Mouse (Mus musculus): ENCODE measurements around the gene Gckr.
"Not testable (repeated sequence)": the region's sequence is repeated elsewhere in the genome, so short reads cannot be mapped to it uniquely, and the experiment has no call there.

Gckr gene

DNA sequence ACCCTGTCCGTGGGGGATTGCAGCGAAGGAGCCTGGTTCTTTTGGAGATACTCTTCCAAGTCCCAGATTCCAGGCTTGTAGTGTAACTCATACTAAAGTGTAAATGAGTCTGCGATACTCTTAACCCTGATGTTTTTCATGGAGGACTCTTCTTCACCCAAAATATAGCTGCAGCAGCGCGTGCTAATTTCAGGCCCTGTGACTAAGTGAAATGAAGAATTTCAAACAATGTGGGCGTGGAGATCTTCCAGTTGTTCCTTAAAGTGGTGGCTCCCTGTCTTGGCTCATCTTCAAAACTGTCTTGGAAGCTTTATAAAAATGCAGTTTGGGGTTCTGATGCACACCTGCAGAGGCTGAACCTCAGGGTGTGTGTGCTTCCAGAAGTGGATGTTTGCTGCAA is 5.8 kb downstream of the Gckr start:
- Histone ChIP-seq H3K4me1 (replicated peaks; ENCODE audit: low read depth, low read length) (no peaks in the 10 kb centered on the region), H3K36me3 (ENCODE audit: insufficient read depth, low read length) (no peaks in the 10 kb centered on the region), H3K4me3 (replicated peaks; ENCODE audit: low read length) (no peak overlapping the region), H3K27me3 (ENCODE audit: insufficient read depth, low read length) (peaks cover 32% of the 10 kb centered on the region), H3K9me3 (ENCODE audit: low read length) (peaks cover 8% of the 10 kb centered on the region; the same call in 1 of the 2 replicates)
- TF ChIP-seq POU5F1 (IDR thresholded peaks at IDR 0.05; ENCODE audit: borderline replicate concordance, low read length), result no peak
- TF ChIP-seq NANOG (IDR thresholded peaks at IDR 0.05; ENCODE audit: borderline replicate concordance, low read length), result no peak

DNA sequence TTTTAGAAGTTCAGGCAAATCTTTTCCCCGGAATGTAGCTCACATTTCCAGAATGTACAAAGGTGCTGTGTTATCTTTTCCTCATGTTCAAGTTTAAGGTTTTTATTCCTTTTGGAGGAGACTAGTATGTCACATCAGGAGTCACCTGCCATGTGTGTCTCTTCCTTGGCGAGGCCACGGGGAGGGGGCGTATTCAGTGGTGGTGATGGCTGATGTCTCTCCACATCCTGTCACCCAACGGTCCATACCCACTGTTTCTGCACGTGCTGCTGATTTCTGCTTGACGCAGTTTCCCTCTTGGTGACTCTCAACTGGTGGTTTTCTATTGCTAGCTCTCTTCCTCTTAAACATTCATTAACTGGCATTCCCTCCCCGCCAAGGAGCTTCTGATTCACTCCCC is 15.6 kb downstream of the Gckr start:
- peaks cover 9% of the 10 kb centered on the region; the same call in 1 of the 2 replicates for H3K27me3 ChIP-seq (ENCODE audit: insufficient read depth, low read length)
- H3K9me3 ChIP-seq (ENCODE audit: low read length), result peaks cover 39% of the 10 kb centered on the region
- no peak overlapping the region for H3K4me3 ChIP-seq (replicated peaks; ENCODE audit: low read length)
- TF ChIP-seq CTCF (conservative IDR thresholded peaks at IDR 0.05; ENCODE audit: low read length), result no peak
- no peak for TF ChIP-seq POU5F1 (IDR thresholded peaks at IDR 0.05; ENCODE audit: borderline replicate concordance, low read length)
- TF ChIP-seq NANOG (IDR thresholded peaks at IDR 0.05; ENCODE audit: borderline replicate concordance, low read length), result no peak
- no peaks in the 10 kb centered on the region for H3K4me1 ChIP-seq (replicated peaks; ENCODE audit: low read depth, low read length)
- H3K36me3 ChIP-seq (ENCODE audit: insufficient read depth, low read length), result no peaks in the 10 kb centered on the region

DNA sequence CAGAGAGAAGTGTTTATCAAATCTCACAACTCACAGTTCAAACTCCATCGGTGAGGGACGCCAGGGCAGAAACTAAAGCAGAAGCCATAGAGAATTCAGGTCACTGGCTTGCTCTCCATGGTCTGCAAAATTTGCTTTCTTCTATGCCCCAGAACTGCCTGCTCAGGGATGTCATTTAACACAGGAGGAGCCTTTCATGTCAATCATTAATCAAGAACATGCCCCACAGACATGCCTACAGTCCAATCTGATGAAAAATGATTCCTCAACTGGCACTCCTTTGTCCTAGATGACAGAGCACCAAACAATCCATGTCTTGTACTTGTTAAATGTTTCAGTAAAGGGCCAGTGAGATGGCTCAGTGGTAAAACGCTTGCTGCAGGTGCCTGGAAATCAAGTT is 25.5 kb downstream of the Gckr start:
- 0 out of 2 replicates have a peak, but pooled peaks cover 3% of the 10 kb centered on the region for H3K4me1 ChIP-seq (replicated peaks; ENCODE audit: low read depth, low read length)
- H3K9me3 ChIP-seq (ENCODE audit: low read length), result peaks cover 5% of the 10 kb centered on the region; the same call in 1 of the 2 replicates
- H3K36me3 ChIP-seq (ENCODE audit: insufficient read depth, low read length), result no peaks in the 10 kb centered on the region
- peaks cover 5% of the 10 kb centered on the region; the same call in 1 of the 2 replicates for H3K27me3 ChIP-seq (ENCODE audit: insufficient read depth, low read length)
- no peak overlapping the region for H3K4me3 ChIP-seq (replicated peaks; ENCODE audit: low read length)
- TF ChIP-seq NANOG (IDR thresholded peaks at IDR 0.05; ENCODE audit: borderline replicate concordance, low read length) (no peak), POU5F1 (IDR thresholded peaks at IDR 0.05; ENCODE audit: borderline replicate concordance, low read length) (no peak), CTCF (conservative IDR thresholded peaks at IDR 0.05; ENCODE audit: low read length) (no peak)

DNA sequence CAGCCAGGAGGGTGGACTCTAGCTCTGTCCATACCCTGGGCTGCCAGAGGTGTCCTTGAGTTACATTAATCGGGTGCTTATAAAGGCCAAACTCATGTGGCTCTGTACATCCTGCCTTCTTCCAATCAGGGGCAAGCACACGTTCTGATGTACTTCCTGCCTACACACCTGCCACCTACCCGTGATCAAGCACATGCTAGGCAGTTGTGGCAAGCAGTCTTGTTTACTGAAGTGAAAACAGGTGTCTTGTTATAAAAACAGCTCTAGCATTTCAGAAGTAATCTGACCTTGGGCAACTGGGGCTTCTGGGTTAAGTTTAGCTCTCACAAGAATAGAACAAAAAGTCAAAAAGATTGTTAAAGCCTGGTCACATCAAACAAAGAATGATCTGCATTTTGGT is 26.8 kb downstream of the Gckr start:
- H3K4me3 ChIP-seq (replicated peaks; ENCODE audit: low read length), result no peak overlapping the region
- no peaks in the 10 kb centered on the region; the same call in 1 of the 2 replicates for H3K9me3 ChIP-seq (ENCODE audit: low read length)
- 0 out of 2 replicates have a peak, but pooled peaks cover 3% of the 10 kb centered on the region for H3K4me1 ChIP-seq (replicated peaks; ENCODE audit: low read depth, low read length)
- no peaks in the 10 kb centered on the region for H3K36me3 ChIP-seq (ENCODE audit: insufficient read depth, low read length)
- no peak for TF ChIP-seq POU5F1 (IDR thresholded peaks at IDR 0.05; ENCODE audit: borderline replicate concordance, low read length)
- no peak for TF ChIP-seq NANOG (IDR thresholded peaks at IDR 0.05; ENCODE audit: borderline replicate concordance, low read length)
- TF ChIP-seq CTCF (conservative IDR thresholded peaks at IDR 0.05; ENCODE audit: low read length), result no peak
- H3K27me3 ChIP-seq (ENCODE audit: insufficient read depth, low read length), result peaks cover 5% of the 10 kb centered on the region; the same call in 1 of the 2 replicates

DNA sequence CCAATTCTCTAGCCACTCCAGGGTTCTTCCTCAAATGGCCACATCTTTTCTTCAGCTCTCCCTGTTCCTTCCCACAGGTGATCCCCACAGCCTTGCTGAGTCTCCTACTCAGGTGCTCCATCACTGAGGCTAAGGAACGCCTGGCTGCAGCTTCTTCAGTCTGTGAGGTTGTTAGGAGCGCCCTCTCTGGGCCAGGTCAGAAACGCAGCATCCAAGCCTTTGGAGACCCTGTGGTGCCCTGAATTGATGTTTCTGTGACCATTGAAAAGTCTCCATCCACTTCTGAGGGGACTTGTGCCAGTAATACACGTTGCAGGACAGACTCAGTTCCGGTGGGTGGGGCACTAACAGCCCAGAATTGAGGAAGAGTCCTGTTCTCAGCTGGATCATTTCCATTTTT is 29.6 kb downstream of the Gckr start:
- Histone ChIP-seq H3K27me3 (ENCODE audit: insufficient read depth, low read length) (peaks cover 2% of the 10 kb centered on the region; the same call in 1 of the 2 replicates), H3K4me3 (replicated peaks; ENCODE audit: low read length) (no peak overlapping the region), H3K4me1 (replicated peaks; ENCODE audit: low read depth, low read length) (no peaks in the 10 kb centered on the region), H3K9me3 (ENCODE audit: low read length) (no peaks in the 10 kb centered on the region), H3K36me3 (ENCODE audit: insufficient read depth, low read length) (no peaks in the 10 kb centered on the region)
- TF ChIP-seq CTCF (conservative IDR thresholded peaks at IDR 0.05; ENCODE audit: low read length), result peak; percentile 45
- no peak for TF ChIP-seq POU5F1 (IDR thresholded peaks at IDR 0.05; ENCODE audit: borderline replicate concordance, low read length)

DNA sequence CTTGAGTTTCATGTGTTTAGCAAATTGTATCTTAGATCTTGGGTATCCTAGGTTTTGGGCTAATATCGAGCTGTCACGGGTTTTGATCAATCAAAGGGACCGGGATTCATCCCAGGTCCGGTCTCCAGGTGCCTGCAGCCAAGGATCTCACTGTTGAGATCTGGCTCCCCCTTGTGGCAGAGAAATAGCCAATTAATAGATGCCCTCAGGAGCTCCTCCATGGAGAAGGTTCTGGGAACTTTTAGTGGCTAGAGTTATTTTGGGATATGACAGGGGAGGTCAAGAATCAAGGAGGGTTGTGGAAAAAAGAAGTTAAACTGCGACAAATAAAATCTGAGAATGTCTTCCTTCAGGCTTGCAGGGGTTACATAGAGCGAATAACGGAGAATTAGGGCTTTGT is 31.0 kb downstream of the Gckr start:
- no peak for TF ChIP-seq POU5F1 (IDR thresholded peaks at IDR 0.05; ENCODE audit: borderline replicate concordance, low read length)
- TF ChIP-seq CTCF (conservative IDR thresholded peaks at IDR 0.05; ENCODE audit: low read length), result peak; percentile 75
- no peak for TF ChIP-seq NANOG (IDR thresholded peaks at IDR 0.05; ENCODE audit: borderline replicate concordance, low read length)
- H3K36me3 ChIP-seq (ENCODE audit: insufficient read depth, low read length), result no peaks in the 10 kb centered on the region
- no peak overlapping the region for H3K4me3 ChIP-seq (replicated peaks; ENCODE audit: low read length)

DNA sequence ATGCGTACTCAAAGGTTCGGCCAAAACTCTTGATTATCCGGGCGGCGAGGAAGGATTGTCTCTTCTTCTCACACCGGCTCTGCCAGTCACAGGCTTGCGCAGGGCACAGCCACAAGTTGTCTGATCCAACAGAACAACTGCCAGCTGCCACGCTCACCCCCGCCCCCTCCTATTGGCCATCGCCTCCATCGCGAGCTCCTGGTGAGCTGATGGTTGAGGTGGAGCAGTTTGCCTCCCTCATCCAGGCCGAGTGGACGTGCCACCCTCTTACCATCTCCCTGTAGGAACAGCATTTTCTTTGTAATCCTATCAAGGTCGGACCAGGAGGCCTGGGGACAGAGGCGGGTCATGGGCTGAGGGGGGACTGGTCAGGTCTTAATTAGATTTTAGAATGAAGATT is 60.3 kb downstream of the Gckr start:
- not testable (repeated sequence) for H3K36me3 ChIP-seq (ENCODE audit: insufficient read depth, low read length); H3K27me3 ChIP-seq (ENCODE audit: insufficient read depth, low read length); H3K4me1 ChIP-seq (replicated peaks; ENCODE audit: low read depth, low read length); H3K9me3 ChIP-seq (ENCODE audit: low read length); H3K4me3 ChIP-seq (replicated peaks; ENCODE audit: low read length)

More for the DNA sequence above, 31.0 kb downstream of the Gckr start:
- H3K4me1 ChIP-seq (replicated peaks; ENCODE audit: low read depth, low read length), result no peaks in the 10 kb centered on the region
- H3K9me3 ChIP-seq (ENCODE audit: low read length), result peaks cover 12% of the 10 kb centered on the region
- peaks cover 2% of the 10 kb centered on the region; the same call in 1 of the 2 replicates for H3K27me3 ChIP-seq (ENCODE audit: insufficient read depth, low read length)

DNA sequence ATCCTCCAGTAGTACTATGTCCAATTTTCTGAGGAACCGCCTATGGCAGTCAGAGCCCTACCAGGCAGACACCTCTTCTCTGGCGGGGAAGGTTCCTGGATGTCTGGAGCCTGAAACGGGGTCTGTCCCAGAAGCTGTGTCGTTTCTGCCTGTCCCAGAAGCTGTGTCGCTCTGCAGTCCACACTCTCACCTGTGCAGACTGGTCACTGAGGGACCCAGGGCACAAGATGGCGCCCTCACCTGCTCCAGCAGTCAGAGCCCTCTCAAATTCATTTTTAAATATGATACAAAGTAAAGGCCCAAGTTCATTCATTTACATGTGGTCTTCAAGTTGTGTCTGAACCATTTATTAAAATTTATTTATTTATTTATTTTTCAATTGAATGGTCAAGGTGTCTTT is 63.7 kb downstream of the Gckr start:
- Histone ChIP-seq H3K36me3 (ENCODE audit: insufficient read depth, low read length) (no peaks in the 10 kb centered on the region), H3K27me3 (ENCODE audit: insufficient read depth, low read length) (no peaks in the 10 kb centered on the region), H3K9me3 (ENCODE audit: low read length) (peaks cover 9% of the 10 kb centered on the region), H3K4me1 (replicated peaks; ENCODE audit: low read depth, low read length) (no peaks in the 10 kb centered on the region), H3K4me3 (replicated peaks; ENCODE audit: low read length) (no peak overlapping the region)
- no peak for TF ChIP-seq NANOG (IDR thresholded peaks at IDR 0.05; ENCODE audit: borderline replicate concordance, low read length)
- no peak for TF ChIP-seq POU5F1 (IDR thresholded peaks at IDR 0.05; ENCODE audit: borderline replicate concordance, low read length)
- TF ChIP-seq CTCF (conservative IDR thresholded peaks at IDR 0.05; ENCODE audit: low read length), result no peak
